Mouse (Mus musculus): Measurements from ENCODE around the gene Mapk8ip1.

DNA sequence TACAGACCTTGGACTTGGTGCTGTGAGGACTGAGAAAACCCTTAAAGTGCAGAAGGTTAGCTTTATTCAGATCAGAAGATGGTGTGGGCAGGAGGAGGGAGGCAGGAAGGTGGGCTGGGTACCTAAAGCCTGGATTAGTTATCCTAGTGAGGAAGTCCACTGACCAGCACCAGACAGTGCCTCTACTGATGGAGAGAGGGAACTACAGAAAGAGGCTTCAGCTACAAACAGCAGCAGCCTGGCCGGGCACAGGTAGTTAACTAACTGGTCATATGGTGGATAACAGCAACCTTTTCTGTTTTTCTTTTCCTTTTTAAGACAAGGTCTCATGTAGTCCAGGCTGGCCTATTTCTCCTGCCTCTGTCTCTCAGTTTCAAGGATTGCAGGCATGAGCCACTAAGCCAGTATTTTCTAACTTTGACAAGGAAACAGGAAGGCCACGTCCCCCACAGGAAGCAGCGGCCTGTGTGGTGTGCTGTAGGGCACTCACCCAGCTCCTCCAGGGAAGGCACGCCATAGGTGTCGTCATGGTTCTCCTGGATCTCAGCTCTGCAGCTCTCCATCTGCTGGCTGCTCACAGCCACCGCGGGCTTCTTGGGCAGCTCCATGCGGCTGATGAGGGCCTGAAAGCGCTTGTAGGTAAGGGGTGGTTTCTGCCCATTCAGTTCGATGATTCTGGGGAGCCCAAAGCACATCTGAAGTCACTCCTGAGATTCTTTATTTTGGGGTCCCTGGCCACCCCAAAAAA lies 21.5 kb upstream of the Mapk8ip1 start:
- TF ChIP-seq CTCF (IDR thresholded peaks at IDR 0.05; ENCODE audit: low read depth, low read length) (peak; percentile 43), POLR2A (IDR thresholded peaks at IDR 0.05; ENCODE audit: extremely low read depth, insufficient read depth, low read length) (no peak)
